Mouse (Mus musculus) spleen, adult 2 months (tissue): ENCODE measurements around the gene Rufy3. TPM values are rescaled to one million over a fixed set of nuclear protein-coding genes. Genes with fewer than 3 reads are reported as not detected.

Source experiments
- DNase-seq, 2 experiments: peaks; one replicate each; pipeline versions ENCODE4 v3.0.0 to v3.0.0-alpha.2; 2012 to 2021; ENCODE audit warnings: low spot score in 2 of 2, low read depth in 1 of 2
- H3K27ac ChIP-seq: fragments of 200-500 bp; 2 replicates; pipeline ENCODE4 v1.5.1; 2012; ENCODE audit warnings: low read length, inconsistent platforms; ENCODE audit not compliant: insufficient read depth
- H3K27me3 ChIP-seq: fragments of 200-500 bp; 2 replicates; pipeline ENCODE4 v1.6.1; 2012; ENCODE audit warnings: mild to moderate bottlenecking, moderate library complexity, low read length, inconsistent platforms; ENCODE audit not compliant: control insufficient read depth, insufficient read depth
- H3K36me3 ChIP-seq: fragments of 200-500 bp; 2 replicates; pipeline ENCODE4 v1.6.1; 2012; ENCODE audit warnings: mild to moderate bottlenecking, low read length, inconsistent platforms; ENCODE audit not compliant: control insufficient read depth, insufficient read depth
- H3K4me1 ChIP-seq: fragments of 200-500 bp; 2 replicates; pipeline ENCODE4 v1.6.1; 2011; ENCODE audit warnings: inconsistent platforms; ENCODE audit not compliant: control insufficient read depth, insufficient read depth, insufficient read length
- H3K4me3 ChIP-seq: fragments of 200-500 bp; 2 replicates; pipeline ENCODE4 v1.5.1; 2011; ENCODE audit warnings: mild to moderate bottlenecking, inconsistent platforms; ENCODE audit not compliant: insufficient read depth, insufficient read length; ENCODE audit errors: extremely low read depth
- CTCF ChIP-seq: fragments of 200-500 bp; IDR thresholded peaks from 2 replicates; pipeline ENCODE4 v1.5.1; 2011; ENCODE audit warnings: mild to moderate bottlenecking, inconsistent platforms; ENCODE audit not compliant: insufficient read depth, insufficient read length, insufficient replicate concordance; ENCODE audit errors: extremely low read depth
- POLR2A ChIP-seq: fragments of 200-500 bp; IDR thresholded peaks from 2 replicates; pipeline ENCODE4 v1.6.1; 2011; ENCODE audit warnings: low read depth, low read length, inconsistent platforms
- WGBS: fragments of 180-500 bp; shearing (Covaris S2); methylation state at CpG from one replicate; pipeline ENCODE4 v1.1.7; 2018; 5-methylcytosine and 5-hydroxymethylcytosine counted together
- polyA plus RNA-seq: library from polyadenylated mRNA; depleted of rRNA; stranded (reverse); fragments of >200 nt; gene quantifications from 2 replicates; pipeline ENCODE4 v1.2.3, GENCODE M21; 2012

Gene Rufy3
- polyA plus RNA-seq, 1 experiment: 3.7 TPM

- no peak overlapping the region for H3K4me3 ChIP-seq
- DNase-seq: no peak
- H3K36me3 ChIP-seq: no peaks in the 10 kb centered on the region
- H3K27me3 ChIP-seq: no peaks in the 10 kb centered on the region
- H3K27ac ChIP-seq: no peak overlapping the region
- no peak for TF ChIP-seq POLR2A
- no peak for TF ChIP-seq CTCF
- no peaks in the 10 kb centered on the region for H3K4me1 ChIP-seq
- WGBS: 91% methylated on average over 7 of the region's 7 CpGs
Measured at GRCm38 (mm10) chr5:88604641-88605358, 40.0 kb downstream of the Rufy3 start.

- Histone ChIP-seq H3K36me3 (peaks cover 4% of the 10 kb centered on the region; the same call in 1 of the 2 replicates), H3K27ac (no peak overlapping the region), H3K4me1 (no peaks in the 10 kb centered on the region), H3K4me3 (no peak overlapping the region), H3K27me3 (no peaks in the 10 kb centered on the region)
- TF ChIP-seq POLR2A (no peak), CTCF (no peak)
- DNase-seq: no peak
- WGBS: 87% methylated on average over 1 of the region's 1 CpGs
Measured at GRCm38 (mm10) chr5:88614129-88614528, 49.3 kb downstream of the Rufy3 start.

- WGBS: 89% methylated on average over 4 of the region's 4 CpGs
- Histone ChIP-seq H3K27me3 (no peaks in the 10 kb centered on the region), H3K36me3 (peaks cover 10% of the 10 kb centered on the region; the same call in 1 of the 2 replicates), H3K27ac (no peak overlapping the region), H3K4me3 (no peak overlapping the region), H3K4me1 (no peaks in the 10 kb centered on the region)
- TF ChIP-seq CTCF (no peak), POLR2A (no peak)
- no peak for DNase-seq
Measured at GRCm38 (mm10) chr5:88616988-88617387, 52.1 kb downstream of the Rufy3 start.

GRCm38 (mm10) chr5:88627545-88627944 lies 62.7 kb downstream of the Rufy3 start:
- WGBS: 85% methylated on average over 4 of the region's 4 CpGs
- Histone ChIP-seq H3K27me3 (no peaks in the 10 kb centered on the region), H3K36me3 (no peaks in the 10 kb centered on the region; the same call in 1 of the 2 replicates), H3K27ac (no peak overlapping the region), H3K4me3 (no peak overlapping the region), H3K4me1 (no peaks in the 10 kb centered on the region)
- no peak for DNase-seq
- TF ChIP-seq CTCF: no peak
- TF ChIP-seq POLR2A: no peak

- H3K36me3 ChIP-seq: peaks cover 1% of the 10 kb centered on the region
- no peak for DNase-seq
Measured at GRCm38 (mm10) chr5:88629125-88629524, 64.3 kb downstream of the Rufy3 start.

GRCm38 (mm10) chr5:88629987-88630386 lies 65.1 kb downstream of the Rufy3 start:
- no peaks in the 10 kb centered on the region for H3K27me3 ChIP-seq
- H3K27ac ChIP-seq: no peak overlapping the region
- no peak overlapping the region for H3K4me3 ChIP-seq
- TF ChIP-seq CTCF: no peak
- no peak for TF ChIP-seq POLR2A
- H3K36me3 ChIP-seq: peaks cover 3% of the 10 kb centered on the region
- no peaks in the 10 kb centered on the region for H3K4me1 ChIP-seq
- 95% methylated on average over 8 of the region's 8 CpGs for WGBS
- no peak for DNase-seq

More at GRCm38 (mm10) chr5:88629125-88629524, 64.3 kb downstream of the Rufy3 start:
- WGBS: 93% methylated on average over 11 of the region's 11 CpGs
- Histone ChIP-seq H3K27ac (no peak overlapping the region), H3K4me1 (no peaks in the 10 kb centered on the region), H3K27me3 (no peaks in the 10 kb centered on the region), H3K4me3 (no peak overlapping the region)
- TF ChIP-seq POLR2A (no peak), CTCF (no peak)

- H3K36me3 ChIP-seq: peaks cover 3% of the 10 kb centered on the region
- 30% methylated on average over 3 of the region's 3 CpGs for WGBS
- no peak overlapping the region for H3K4me3 ChIP-seq
- peak in 1 of 2 experiments; percentile 11 for DNase-seq
- no peaks in the 10 kb centered on the region for H3K4me1 ChIP-seq
- peak overlapping the region; percentile 38; the same call in 1 of the 2 replicates for H3K27ac ChIP-seq
- TF ChIP-seq CTCF (no peak), POLR2A (no peak)
- H3K27me3 ChIP-seq: no peaks in the 10 kb centered on the region
Measured at GRCm38 (mm10) chr5:88630883-88631282, 66.0 kb downstream of the Rufy3 start.
